Mouse (Mus musculus): ENCODE measurements around the gene Baz2b. TPM values are rescaled to one million over a fixed set of nuclear protein-coding genes. Genes with fewer than 3 reads are reported as not detected.

Baz2b gene
- polyA plus RNA-seq, 1 experiment from 2014 or later: 70.8 TPM

DNA sequence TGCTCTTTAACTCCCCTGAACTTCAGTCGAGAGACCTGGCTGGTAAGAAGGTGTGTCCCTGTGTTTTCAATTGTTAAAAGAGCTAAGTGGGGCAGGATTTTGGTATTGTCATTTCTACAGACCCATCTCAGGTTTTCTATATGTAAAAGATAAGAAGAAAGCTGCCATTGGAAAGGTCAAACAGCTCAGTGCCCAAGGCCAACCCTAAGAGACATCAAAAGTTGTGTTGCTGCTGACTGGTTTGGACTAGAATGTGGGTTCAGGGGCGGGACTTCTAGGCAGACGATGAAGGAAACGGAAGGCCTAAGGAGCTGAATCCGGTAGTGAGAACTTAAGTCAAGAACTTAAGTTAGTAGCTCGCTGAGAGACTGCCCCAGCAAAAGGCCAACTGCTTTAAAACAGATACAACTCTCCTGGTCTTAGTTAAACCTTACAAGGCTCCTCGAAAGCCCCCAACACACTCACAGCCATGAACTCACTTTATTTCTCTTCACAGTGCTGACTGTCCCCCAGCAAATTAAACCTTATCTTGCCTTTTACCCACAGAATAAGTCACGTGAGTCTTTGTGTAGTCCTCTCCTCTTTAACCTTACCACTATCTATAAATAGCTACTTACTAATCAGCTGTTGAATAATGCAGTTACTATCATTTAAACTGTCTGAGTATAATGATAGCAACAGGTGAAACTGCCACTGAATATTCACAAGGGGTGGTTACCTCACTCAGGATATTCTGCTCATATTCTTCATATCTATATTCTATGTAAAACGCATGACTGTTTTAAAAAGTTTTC lies 158.8 kb downstream of the Baz2b start:
- H3K4me3 ChIP-seq (replicated peaks): no peak overlapping the region
- no peaks in the 10 kb centered on the region for H3K27me3 ChIP-seq
- H3K4me2 ChIP-seq: no peak overlapping the region
- H3K36me3 ChIP-seq: no peaks in the 10 kb centered on the region
- WGBS: 80% methylated on average over 9 of the region's 9 CpGs
- H3K27ac ChIP-seq: no peak overlapping the region
- H3K9ac ChIP-seq (replicated peaks): no peak overlapping the region
- H3K9me3 ChIP-seq: no peaks in the 10 kb centered on the region
- ATAC-seq (ENCODE audit: insufficient number of reproducible peaks, insufficient read depth, low FRiP score, low TSS enrichment, low read depth): no peak
- H3K4me1 ChIP-seq (replicated peaks): peaks cover 39% of the 10 kb centered on the region

DNA sequence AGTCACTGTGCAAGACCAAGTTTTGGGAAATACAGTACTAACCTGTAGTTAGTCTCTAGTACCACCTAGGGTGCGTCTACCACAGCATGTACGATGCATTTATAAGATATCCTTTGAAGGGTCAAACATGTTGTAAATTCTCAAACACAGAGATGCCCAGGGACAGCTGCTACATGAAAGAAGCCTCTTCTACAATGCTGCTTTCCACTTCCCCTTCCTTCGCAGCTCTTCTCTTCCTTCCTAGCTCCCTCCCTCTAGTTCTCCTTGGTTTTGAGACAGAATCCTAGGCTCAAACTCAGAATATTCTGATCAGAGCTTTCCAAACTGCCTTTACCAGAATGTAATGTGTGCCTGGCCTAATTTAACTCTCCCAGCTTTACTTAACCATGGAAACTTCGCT lies 159.8 kb downstream of the Baz2b start:
- no peak overlapping the region for H3K4me3 ChIP-seq (replicated peaks)
- H3K4me1 ChIP-seq (replicated peaks): peaks cover 30% of the 10 kb centered on the region
- H3K9ac ChIP-seq (replicated peaks): no peak overlapping the region
- H3K4me2 ChIP-seq: no peak overlapping the region
- peaks cover 2% of the 10 kb centered on the region; the same call in 1 of the 2 replicates for H3K36me3 ChIP-seq
- H3K27ac ChIP-seq: no peak overlapping the region
- no peak for ATAC-seq (ENCODE audit: insufficient number of reproducible peaks, insufficient read depth, low FRiP score, low TSS enrichment, low read depth)
- H3K27me3 ChIP-seq: no peaks in the 10 kb centered on the region
- 80% methylated on average over 4 of the region's 4 CpGs for WGBS
- H3K9me3 ChIP-seq: no peaks in the 10 kb centered on the region

DNA sequence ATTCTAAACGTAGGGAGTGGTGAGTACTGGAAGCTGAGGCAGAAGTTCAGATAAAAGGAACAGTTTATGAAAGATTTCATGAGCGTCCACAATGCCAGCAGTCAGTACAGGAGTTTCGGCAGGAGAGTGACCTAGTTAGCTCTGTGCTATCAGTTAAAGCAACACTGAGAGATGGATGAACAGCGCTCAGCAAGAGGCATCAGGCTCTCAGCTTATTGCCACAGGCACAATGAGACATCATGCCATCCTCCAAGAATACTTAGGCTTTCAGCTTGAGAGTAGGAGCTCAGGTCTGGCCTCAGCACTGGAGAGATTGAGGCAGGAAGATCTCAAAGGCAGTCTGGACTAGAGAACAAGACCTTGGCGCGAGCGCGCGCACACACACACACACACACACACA lies 160.3 kb downstream of the Baz2b start:
- Histone ChIP-seq H3K4me2 (no peak overlapping the region), H3K9me3 (no peaks in the 10 kb centered on the region), H3K36me3 (peaks cover 3% of the 10 kb centered on the region; the same call in 1 of the 2 replicates), H3K9ac (replicated peaks) (no peak overlapping the region), H3K4me3 (replicated peaks) (no peak overlapping the region), H3K27ac (no peak overlapping the region), H3K4me1 (replicated peaks) (peaks cover 25% of the 10 kb centered on the region), H3K27me3 (no peaks in the 10 kb centered on the region)
- WGBS: 94% methylated on average over 9 of the region's 9 CpGs
- no peak for ATAC-seq (ENCODE audit: insufficient number of reproducible peaks, insufficient read depth, low FRiP score, low TSS enrichment, low read depth)

DNA sequence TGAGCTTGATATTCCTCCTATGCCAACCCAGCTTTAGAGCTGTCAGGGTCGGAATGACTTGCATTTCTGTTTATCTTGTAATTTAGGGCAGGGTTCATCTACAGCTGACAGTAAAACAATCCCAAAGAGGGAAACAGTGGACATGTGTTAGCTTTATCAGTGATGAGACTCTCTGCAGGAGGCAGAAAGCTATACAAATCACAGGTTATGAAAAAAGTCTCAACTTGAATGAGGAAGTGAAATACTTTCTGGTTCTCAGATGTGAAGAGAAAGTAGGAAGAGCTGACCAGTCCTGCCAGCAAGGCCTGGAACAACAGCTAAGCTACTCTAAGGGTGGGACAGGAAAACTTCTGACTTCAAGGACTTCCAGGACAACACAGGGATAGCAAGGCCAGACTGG lies 163.6 kb downstream of the Baz2b start:
- H3K36me3 ChIP-seq: peaks cover 3% of the 10 kb centered on the region; the same call in 1 of the 2 replicates
- no peaks in the 10 kb centered on the region for H3K9me3 ChIP-seq
- H3K4me2 ChIP-seq: no peak overlapping the region
- no peak overlapping the region for H3K27ac ChIP-seq
- H3K4me1 ChIP-seq (replicated peaks): peaks cover 7% of the 10 kb centered on the region
- no peak overlapping the region for H3K9ac ChIP-seq (replicated peaks)
- WGBS: 67% methylated on average over 1 of the region's 1 CpGs
- H3K4me3 ChIP-seq (replicated peaks): no peak overlapping the region
- no peak for ATAC-seq (ENCODE audit: insufficient number of reproducible peaks, insufficient read depth, low FRiP score, low TSS enrichment, low read depth)
- no peaks in the 10 kb centered on the region for H3K27me3 ChIP-seq

DNA sequence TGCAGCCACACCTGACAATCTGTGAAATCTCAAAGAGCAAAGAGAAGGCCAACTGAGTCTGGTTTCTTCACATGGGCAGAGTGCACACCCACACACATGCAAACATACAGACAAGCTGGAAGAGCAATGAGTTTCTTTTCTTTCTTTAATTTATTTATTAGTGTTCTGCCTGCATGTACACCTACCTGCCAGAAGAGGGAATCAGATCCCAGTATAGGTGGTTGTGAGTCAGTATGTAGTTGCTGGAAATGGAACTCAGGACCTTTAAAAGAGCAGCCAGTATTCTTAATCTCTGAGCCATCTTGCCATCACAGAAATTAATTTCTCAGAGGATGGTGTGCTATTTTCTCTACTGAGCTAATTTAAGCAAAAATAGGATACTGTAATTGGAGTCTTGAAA lies 164.7 kb downstream of the Baz2b start:
- Histone ChIP-seq H3K27ac (no peak overlapping the region), H3K9ac (replicated peaks) (no peak overlapping the region), H3K36me3 (peaks cover 3% of the 10 kb centered on the region; the same call in 1 of the 2 replicates), H3K4me3 (replicated peaks) (no peak overlapping the region), H3K4me1 (replicated peaks) (peaks cover 7% of the 10 kb centered on the region), H3K4me2 (no peak overlapping the region), H3K9me3 (no peaks in the 10 kb centered on the region), H3K27me3 (no peaks in the 10 kb centered on the region)
- ATAC-seq (ENCODE audit: insufficient number of reproducible peaks, insufficient read depth, low FRiP score, low TSS enrichment, low read depth): no peak

DNA sequence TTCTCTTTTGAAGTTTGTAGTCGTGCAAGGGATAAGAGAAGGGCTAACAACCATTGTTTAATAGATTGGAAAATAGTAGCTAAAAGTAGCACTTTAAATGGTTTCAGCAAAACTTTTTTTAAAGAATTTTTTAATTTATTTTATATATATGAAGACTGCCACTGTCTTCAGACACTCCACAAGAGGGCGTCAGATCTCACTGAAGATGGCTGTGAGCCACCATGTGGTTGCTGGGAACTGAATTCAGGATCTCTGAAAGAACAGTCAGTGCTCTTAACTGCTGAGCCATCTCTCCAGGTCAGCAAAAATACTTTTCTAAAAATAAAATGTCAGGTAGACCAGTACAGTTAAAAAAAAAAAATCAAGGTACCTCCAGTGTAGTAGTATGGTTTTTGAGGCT lies 165.1 kb downstream of the Baz2b start:
- no peaks in the 10 kb centered on the region for H3K9me3 ChIP-seq
- no peak overlapping the region for H3K27ac ChIP-seq
- H3K4me3 ChIP-seq (replicated peaks): no peak overlapping the region
- peaks cover 7% of the 10 kb centered on the region for H3K4me1 ChIP-seq (replicated peaks)
- WGBS: 78% methylated on average over 2 of the region's 2 CpGs
- no peak for ATAC-seq (ENCODE audit: insufficient number of reproducible peaks, insufficient read depth, low FRiP score, low TSS enrichment, low read depth)
- H3K4me2 ChIP-seq: no peak overlapping the region
- H3K36me3 ChIP-seq: peaks cover 3% of the 10 kb centered on the region; the same call in 1 of the 2 replicates
- no peak overlapping the region for H3K9ac ChIP-seq (replicated peaks)
- no peaks in the 10 kb centered on the region for H3K27me3 ChIP-seq

DNA sequence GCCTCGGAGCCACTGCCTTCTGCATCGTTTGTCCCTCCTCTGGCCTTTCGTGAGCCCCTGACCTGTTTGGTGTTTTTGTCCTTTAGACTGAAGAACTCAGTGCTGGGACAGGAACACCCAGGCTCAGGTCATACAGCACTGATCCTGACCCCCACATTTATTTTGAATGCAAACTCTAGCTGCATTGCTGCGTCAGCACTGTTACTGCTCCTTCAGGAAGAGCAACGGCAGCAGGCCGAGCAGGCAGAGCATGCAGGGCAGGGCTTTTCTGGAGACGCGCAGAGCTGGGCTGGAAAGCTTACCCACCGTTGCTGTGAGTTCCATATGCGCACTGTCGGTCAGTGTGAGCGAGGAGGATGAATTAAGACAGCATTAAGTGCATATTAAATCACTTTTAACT lies 166.9 kb downstream of the Baz2b start:
- Histone ChIP-seq H3K4me1 (replicated peaks) (peaks cover 14% of the 10 kb centered on the region), H3K4me3 (replicated peaks) (no peak overlapping the region), H3K9ac (replicated peaks) (no peak overlapping the region), H3K27me3 (no peaks in the 10 kb centered on the region), H3K4me2 (no peak overlapping the region), H3K36me3 (peaks cover 3% of the 10 kb centered on the region; the same call in 1 of the 2 replicates), H3K27ac (no peak overlapping the region), H3K9me3 (no peaks in the 10 kb centered on the region)
- no peak for ATAC-seq (ENCODE audit: insufficient number of reproducible peaks, insufficient read depth, low FRiP score, low TSS enrichment, low read depth)
- WGBS: 79% methylated on average over 12 of the region's 12 CpGs

DNA sequence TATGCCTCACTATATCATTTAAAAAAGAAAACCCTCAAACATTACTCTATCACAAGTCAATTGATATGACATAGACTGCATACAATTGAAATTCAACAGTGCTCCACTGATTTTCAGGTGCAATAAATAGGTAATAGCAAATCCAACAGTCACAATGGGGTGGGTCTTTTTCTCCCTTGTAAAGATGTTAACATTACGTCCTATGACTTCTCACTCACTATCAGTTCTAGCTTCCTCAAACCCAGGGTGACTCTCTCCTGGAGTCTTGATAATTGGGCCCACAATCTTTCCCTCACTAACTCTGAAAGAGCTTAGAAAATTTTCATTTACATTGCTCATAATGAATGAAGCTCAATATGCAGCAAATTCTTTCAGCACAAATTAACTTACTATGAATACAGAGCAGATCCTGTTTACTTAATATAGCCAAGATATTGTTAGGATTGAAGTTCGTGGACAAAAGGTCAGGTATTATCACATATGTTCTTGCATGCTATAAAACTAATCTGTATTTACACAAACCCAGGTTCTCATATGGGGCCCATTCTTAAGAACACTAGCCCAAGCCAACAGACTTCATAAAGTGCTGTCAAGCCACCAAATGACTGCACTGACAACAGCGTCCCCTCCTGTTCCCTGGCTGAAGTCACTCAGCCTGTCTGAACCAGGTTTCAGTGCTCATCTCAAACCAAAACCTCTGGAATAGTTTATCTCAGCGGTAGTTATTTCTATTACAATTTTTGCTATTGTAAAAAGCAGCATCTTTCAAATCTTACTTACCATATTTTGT lies 168.0 kb downstream of the Baz2b start:
- peaks cover 17% of the 10 kb centered on the region for H3K4me1 ChIP-seq (replicated peaks)
- H3K27ac ChIP-seq: no peak overlapping the region
- H3K9me3 ChIP-seq: no peaks in the 10 kb centered on the region
- no peak overlapping the region for H3K4me3 ChIP-seq (replicated peaks)
- H3K9ac ChIP-seq (replicated peaks): no peak overlapping the region
- peaks cover 3% of the 10 kb centered on the region; the same call in 1 of the 2 replicates for H3K36me3 ChIP-seq
- no peak for ATAC-seq (ENCODE audit: insufficient number of reproducible peaks, insufficient read depth, low FRiP score, low TSS enrichment, low read depth)
- no peak overlapping the region for H3K4me2 ChIP-seq
- 91% methylated on average over 4 of the region's 4 CpGs for WGBS
- no peaks in the 10 kb centered on the region for H3K27me3 ChIP-seq

DNA sequence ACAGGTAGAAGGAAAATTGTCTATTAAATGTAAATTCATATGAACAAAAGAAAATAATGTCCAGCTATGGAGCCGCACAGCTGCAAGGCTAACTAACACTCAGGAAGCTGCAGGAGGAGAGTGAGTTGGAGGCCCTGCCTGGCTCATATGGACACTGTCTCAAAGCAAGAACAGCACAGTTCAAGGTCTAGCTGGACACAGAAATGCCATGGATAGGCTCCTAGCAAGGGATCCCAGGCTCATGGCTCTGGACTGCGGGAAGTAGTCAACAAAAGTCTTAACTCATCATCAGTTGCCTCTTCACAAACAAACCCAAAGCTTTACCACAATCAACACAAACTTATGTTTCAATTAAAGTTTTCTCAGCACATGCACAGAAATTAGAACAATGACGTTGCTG lies 169.5 kb downstream of the Baz2b start:
- ATAC-seq (ENCODE audit: insufficient number of reproducible peaks, insufficient read depth, low FRiP score, low TSS enrichment, low read depth): no peak
- Histone ChIP-seq H3K9ac (replicated peaks) (no peak overlapping the region), H3K4me1 (replicated peaks) (peaks cover 17% of the 10 kb centered on the region), H3K4me3 (replicated peaks) (no peak overlapping the region), H3K9me3 (no peaks in the 10 kb centered on the region), H3K36me3 (peaks cover 3% of the 10 kb centered on the region; the same call in 1 of the 2 replicates), H3K27me3 (no peaks in the 10 kb centered on the region), H3K4me2 (no peak overlapping the region), H3K27ac (no peak overlapping the region)
- WGBS: 88% methylated on average over 3 of the region's 3 CpGs

DNA sequence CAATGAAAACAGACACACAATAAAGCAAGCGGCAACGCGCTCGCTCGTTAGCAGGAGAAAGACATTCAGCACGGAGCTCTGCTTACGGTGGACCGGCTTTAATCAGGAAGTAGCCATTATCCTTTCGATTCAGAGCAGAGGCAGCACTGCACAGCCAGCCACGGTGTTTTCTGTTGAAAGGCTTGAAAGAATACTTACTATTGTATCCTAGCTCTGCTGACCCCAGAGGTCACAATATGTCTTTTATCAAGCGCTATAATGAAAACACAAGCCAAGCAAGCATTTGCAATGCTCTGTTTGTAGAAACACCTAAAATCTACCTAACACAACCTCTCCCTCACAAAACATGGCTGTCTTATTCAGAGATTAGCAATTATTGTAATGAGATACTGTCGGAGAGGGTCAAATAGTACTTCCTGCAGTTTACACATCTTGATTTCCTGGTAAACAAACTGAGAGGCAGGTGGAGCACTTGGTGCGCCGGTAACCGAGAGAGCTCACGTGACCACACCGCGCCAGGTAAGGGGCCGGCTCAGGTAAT lies 172.6 kb downstream of the Baz2b start:
- no peak for ATAC-seq (ENCODE audit: insufficient number of reproducible peaks, insufficient read depth, low FRiP score, low TSS enrichment, low read depth)
- no peak overlapping the region for H3K27ac ChIP-seq
- peaks cover 17% of the 10 kb centered on the region for H3K4me1 ChIP-seq (replicated peaks)
- no peaks in the 10 kb centered on the region for H3K9me3 ChIP-seq
- H3K4me2 ChIP-seq: peak overlapping the region; percentile 56
- H3K36me3 ChIP-seq: peaks cover 6% of the 10 kb centered on the region; the same call in 1 of the 2 replicates
- WGBS: 9% methylated on average over 19 of the region's 19 CpGs
- H3K9ac ChIP-seq (replicated peaks): peak overlapping the region; percentile 34; the same call in 1 of the 2 replicates
- peak overlapping the region; percentile 30 for H3K4me3 ChIP-seq (replicated peaks)
- H3K27me3 ChIP-seq: no peaks in the 10 kb centered on the region

DNA sequence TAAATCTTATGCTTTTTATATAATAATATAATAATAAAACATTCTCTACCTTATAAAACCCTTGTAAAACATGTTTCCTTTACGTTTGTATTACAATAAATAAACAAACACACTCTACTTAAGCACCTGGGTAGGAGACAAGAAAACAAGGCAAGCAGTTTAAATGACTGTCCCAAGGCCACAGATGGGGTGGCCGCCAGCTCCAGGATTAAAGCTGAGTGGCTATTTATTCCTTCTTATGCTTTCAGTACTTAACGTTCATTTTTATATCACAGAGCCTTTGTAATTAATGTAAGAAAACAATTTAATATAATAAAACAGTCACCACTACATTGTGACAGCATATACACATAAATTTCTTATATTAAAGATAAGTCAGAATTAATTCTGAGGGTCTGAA lies 173.3 kb downstream of the Baz2b start:
- no peak overlapping the region for H3K4me2 ChIP-seq
- no peak for ATAC-seq (ENCODE audit: insufficient number of reproducible peaks, insufficient read depth, low FRiP score, low TSS enrichment, low read depth)
- H3K36me3 ChIP-seq: peaks cover 6% of the 10 kb centered on the region; the same call in 1 of the 2 replicates
- H3K4me3 ChIP-seq (replicated peaks): no peak overlapping the region
- no peak overlapping the region for H3K27ac ChIP-seq
- H3K9ac ChIP-seq (replicated peaks): no peak overlapping the region
- peaks cover 17% of the 10 kb centered on the region for H3K4me1 ChIP-seq (replicated peaks)
- WGBS: 44% methylated on average over 3 of the region's 3 CpGs
- no peaks in the 10 kb centered on the region for H3K9me3 ChIP-seq
- H3K27me3 ChIP-seq: no peaks in the 10 kb centered on the region

Data from limb, embryonic 12.5 days (tissue).